Mouse (Mus musculus) limb, embryonic 15.5 days (tissue): ENCODE data around the gene Becn1. TPM values are rescaled to one million over a fixed set of nuclear protein-coding genes. Genes with fewer than 3 reads are reported as not detected.

ENCODE experiments used
- ATAC-seq: fragments of 200-750 bp; cut with Nextera tagmentation; 2 replicates; pipeline ENCODE4 v1.8.0; 2017; ENCODE audit warnings: low read depth, moderate TSS enrichment; ENCODE audit not compliant: insufficient number of reproducible peaks, low FRiP score, low TSS enrichment
- H3K27ac ChIP-seq: fragments of 300-500 bp; sonication (generic); 2 replicates; pipeline ENCODE4 v1.5.1; 2015; ENCODE audit warnings: moderate library complexity, mild to moderate bottlenecking, inconsistent platforms
- H3K27me3 ChIP-seq: fragments of 300-500 bp; sonication (generic); 2 replicates; pipeline ENCODE4 v1.6.1; 2015; ENCODE audit warnings: inconsistent platforms
- H3K36me3 ChIP-seq: fragments of 300-500 bp; sonication (generic); 2 replicates; pipeline ENCODE4 v1.6.1; 2015; ENCODE audit warnings: inconsistent platforms
- H3K4me1 ChIP-seq: fragments of 300-500 bp; sonication (generic); 2 replicates; pipeline ENCODE4 v1.6.1; 2015; ENCODE audit warnings: inconsistent platforms
- H3K4me2 ChIP-seq: fragments of 300-500 bp; sonication (generic); 2 replicates; pipeline ENCODE4 v1.6.1; 2015; ENCODE audit warnings: mild to moderate bottlenecking, inconsistent platforms
- H3K4me3 ChIP-seq: fragments of 300-500 bp; sonication (generic); 2 replicates; pipeline ENCODE4 v1.5.1; 2015; ENCODE audit warnings: mild to moderate bottlenecking, inconsistent platforms
- H3K9ac ChIP-seq: fragments of 300-500 bp; sonication (generic); 2 replicates; pipeline ENCODE4 v1.6.1; 2015; ENCODE audit warnings: inconsistent platforms
- H3K9me3 ChIP-seq: fragments of 300-500 bp; sonication (generic); 2 replicates; pipeline ENCODE4 v1.6.1; 2016; ENCODE audit warnings: inconsistent platforms
- WGBS: fragments of 180-500 bp; shearing (Covaris S2); methylation state at CpG from one replicate; pipeline ENCODE4 v1.1.7; 2015; 5-methylcytosine and 5-hydroxymethylcytosine counted together
- polyA plus RNA-seq: library from polyadenylated mRNA; unstranded; fragments of >200 nt; fragmentation: Nextera tagmentation; extraction: Ambion mirVana; gene quantifications from 2 replicates; pipeline ENCODE4 v1.2.1, GENCODE M21; 2015

Becn1 gene
- polyA plus RNA-seq, 1 experiment from 2014 or later = 128 TPM

GRCm38 (mm10) chr11:101314567-101314966, 12.5 kb upstream of the Becn1 start:
- no peaks in the 10 kb centered on the region for H3K27me3 ChIP-seq
- H3K9me3 ChIP-seq = no peaks in the 10 kb centered on the region
- no peak overlapping the region for H3K4me3 ChIP-seq
- H3K9ac ChIP-seq = no peak overlapping the region
- WGBS = 89% methylated on average over 1 of the region's 1 CpGs
- H3K36me3 ChIP-seq = peaks cover 19% of the 10 kb centered on the region
- no peak for ATAC-seq
- no peak overlapping the region for H3K27ac ChIP-seq
- no peak overlapping the region for H3K4me2 ChIP-seq
- peaks cover 16% of the 10 kb centered on the region for H3K4me1 ChIP-seq

GRCm38 (mm10) chr11:101312150-101312549, 10.1 kb upstream of the Becn1 start:
- ATAC-seq = no peak
- Histone ChIP-seq H3K27ac (no peak overlapping the region), H3K4me1 (peaks cover 6% of the 10 kb centered on the region), H3K4me3 (no peak overlapping the region), H3K4me2 (no peak overlapping the region), H3K9me3 (no peaks in the 10 kb centered on the region), H3K9ac (no peak overlapping the region), H3K36me3 (no peaks in the 10 kb centered on the region), H3K27me3 (no peaks in the 10 kb centered on the region)
- 63% methylated on average over 3 of the region's 3 CpGs for WGBS

GRCm38 (mm10) chr11:101311083-101311482, 9.0 kb upstream of the Becn1 start:
- no peaks in the 10 kb centered on the region for H3K9me3 ChIP-seq
- no peak for ATAC-seq
- H3K27me3 ChIP-seq = no peaks in the 10 kb centered on the region
- H3K4me1 ChIP-seq = no peaks in the 10 kb centered on the region
- 85% methylated on average over 3 of the region's 3 CpGs for WGBS
- H3K36me3 ChIP-seq = no peaks in the 10 kb centered on the region
- H3K9ac ChIP-seq = no peak overlapping the region
- no peak overlapping the region for H3K27ac ChIP-seq
- no peak overlapping the region for H3K4me2 ChIP-seq
- H3K4me3 ChIP-seq = no peak overlapping the region

GRCm38 (mm10) chr11:101307744-101308143, 5.7 kb upstream of the Becn1 start:
- Histone ChIP-seq H3K9me3 (no peaks in the 10 kb centered on the region), H3K4me2 (no peak overlapping the region), H3K36me3 (no peaks in the 10 kb centered on the region), H3K9ac (no peak overlapping the region), H3K27me3 (no peaks in the 10 kb centered on the region), H3K4me1 (no peaks in the 10 kb centered on the region), H3K27ac (no peak overlapping the region), H3K4me3 (no peak overlapping the region)
- ATAC-seq = no peak
- WGBS = 37% methylated on average over 5 of the region's 5 CpGs

- 13% methylated on average over 26 of the region's 26 CpGs for WGBS
Measured at GRCm38 (mm10) chr11:101301299-101302003, 635 bp downstream of the Becn1 start.

GRCm38 (mm10) chr11:101300881-101301280, 1.2 kb downstream of the Becn1 start:
- peak overlapping the region; percentile 67 for H3K4me2 ChIP-seq
- peaks cover 23% of the 10 kb centered on the region for H3K36me3 ChIP-seq
- 0 out of 2 replicates have a peak overlapping the region, but pooled peaks have one; percentile 89 for H3K9ac ChIP-seq
- H3K27ac ChIP-seq = no peak overlapping the region
- 68% methylated on average over 7 of the region's 7 CpGs for WGBS
- peak overlapping the region; percentile 85 for H3K4me3 ChIP-seq
- H3K4me1 ChIP-seq = peaks cover 21% of the 10 kb centered on the region
- no peak for ATAC-seq
- H3K27me3 ChIP-seq = no peaks in the 10 kb centered on the region
- no peaks in the 10 kb centered on the region for H3K9me3 ChIP-seq

More at GRCm38 (mm10) chr11:101301299-101302003, 635 bp downstream of the Becn1 start:
- Histone ChIP-seq H3K9me3 (no peaks in the 10 kb centered on the region), H3K27me3 (no peaks in the 10 kb centered on the region), H3K27ac (peak overlapping the region; percentile 4; the same call in 1 of the 2 replicates), H3K4me3 (peak overlapping the region; percentile 85), H3K4me2 (peak overlapping the region; percentile 67), H3K4me1 (peaks cover 21% of the 10 kb centered on the region), H3K9ac (peak overlapping the region; percentile 89), H3K36me3 (peaks cover 21% of the 10 kb centered on the region)
- ATAC-seq = 0 out of 2 replicates have a peak, but pooled peaks have one; percentile 19

- no peak; the same call in 1 of the 2 replicates for ATAC-seq
- Histone ChIP-seq H3K27me3 (no peaks in the 10 kb centered on the region), H3K4me3 (no peak overlapping the region), H3K4me2 (no peak overlapping the region), H3K9ac (no peak overlapping the region), H3K36me3 (peaks cover 73% of the 10 kb centered on the region), H3K27ac (no peak overlapping the region), H3K9me3 (no peaks in the 10 kb centered on the region), H3K4me1 (peaks cover 4% of the 10 kb centered on the region)
- 95% methylated on average over 8 of the region's 8 CpGs for WGBS
Measured at GRCm38 (mm10) chr11:101295191-101295590, 6.9 kb downstream of the Becn1 start.

- ATAC-seq = no peak
- no peaks in the 10 kb centered on the region for H3K4me1 ChIP-seq
- no peak overlapping the region for H3K4me2 ChIP-seq
- H3K4me3 ChIP-seq = no peak overlapping the region
- WGBS = 94% methylated on average over 8 of the region's 8 CpGs
- no peaks in the 10 kb centered on the region for H3K27me3 ChIP-seq
- H3K36me3 ChIP-seq = peaks cover 84% of the 10 kb centered on the region
- no peak overlapping the region for H3K9ac ChIP-seq
- H3K9me3 ChIP-seq = no peaks in the 10 kb centered on the region
- H3K27ac ChIP-seq = no peak overlapping the region
Measured at GRCm38 (mm10) chr11:101291231-101291630, 10.9 kb downstream of the Becn1 start.

- H3K27ac ChIP-seq = no peak overlapping the region
- no peak for ATAC-seq
- no peaks in the 10 kb centered on the region for H3K27me3 ChIP-seq
- H3K36me3 ChIP-seq = peaks cover 54% of the 10 kb centered on the region
- H3K9ac ChIP-seq = no peak overlapping the region
- H3K4me3 ChIP-seq = no peak overlapping the region
- no peaks in the 10 kb centered on the region for H3K9me3 ChIP-seq
- H3K4me1 ChIP-seq = no peaks in the 10 kb centered on the region
- WGBS = 86% methylated on average over 9 of the region's 9 CpGs
- no peak overlapping the region for H3K4me2 ChIP-seq
Measured at GRCm38 (mm10) chr11:101287306-101287705, 14.8 kb downstream of the Becn1 start.

- H3K9ac ChIP-seq = no peak overlapping the region
- 63% methylated on average over 4 of the region's 4 CpGs for WGBS
- no peak for ATAC-seq
- peaks cover 7% of the 10 kb centered on the region for H3K4me1 ChIP-seq
- no peak overlapping the region for H3K27ac ChIP-seq
- H3K4me3 ChIP-seq = no peak overlapping the region
- peaks cover 22% of the 10 kb centered on the region for H3K36me3 ChIP-seq
- peaks cover 5% of the 10 kb centered on the region; the same call in 1 of the 2 replicates for H3K27me3 ChIP-seq
- H3K9me3 ChIP-seq = no peaks in the 10 kb centered on the region
- no peak overlapping the region for H3K4me2 ChIP-seq
Measured at GRCm38 (mm10) chr11:101283805-101284204, 18.3 kb downstream of the Becn1 start.

GRCm38 (mm10) chr11:101282896-101283295, 19.2 kb downstream of the Becn1 start:
- H3K27me3 ChIP-seq = peaks cover 5% of the 10 kb centered on the region; the same call in 1 of the 2 replicates
- no peak overlapping the region for H3K27ac ChIP-seq
- 37% methylated on average over 5 of the region's 5 CpGs for WGBS
- H3K36me3 ChIP-seq = peaks cover 16% of the 10 kb centered on the region
- H3K4me3 ChIP-seq = no peak overlapping the region
- no peak overlapping the region for H3K4me2 ChIP-seq
- no peaks in the 10 kb centered on the region for H3K9me3 ChIP-seq
- no peak for ATAC-seq
- H3K9ac ChIP-seq = no peak overlapping the region
- H3K4me1 ChIP-seq = peaks cover 12% of the 10 kb centered on the region

- Histone ChIP-seq H3K27me3 (peaks cover 5% of the 10 kb centered on the region; the same call in 1 of the 2 replicates), H3K9me3 (no peaks in the 10 kb centered on the region), H3K4me2 (no peak overlapping the region), H3K4me1 (peaks cover 29% of the 10 kb centered on the region), H3K4me3 (no peak overlapping the region), H3K9ac (no peak overlapping the region), H3K36me3 (peaks cover 9% of the 10 kb centered on the region; the same call in 1 of the 2 replicates), H3K27ac (no peak overlapping the region)
- WGBS = 42% methylated on average over 7 of the region's 7 CpGs
- ATAC-seq = no peak
Measured at GRCm38 (mm10) chr11:101280837-101281236, 21.2 kb downstream of the Becn1 start.
